Mouse (Mus musculus): ENCODE data around the gene Lypd1. TPM values are rescaled to one million over a fixed set of nuclear protein-coding genes. Genes with fewer than 3 reads are reported as not detected.
A peak's percentile ranks its signal among the peaks of the same experiment; 100 is the strongest.

Lypd1 gene
- 0.20 and 0.51 TPM in 2 replicates for polyA plus RNA-seq (2015; fragmentation: Nextera tagmentation; extraction: Ambion mirVana)

GRCm38 (mm10) chr1:125912601-125913600, at the start of gene Lypd1:
Gene Lypd1 (minus strand): TSS chr1:125913101.
- no peaks in the 10 kb centered on the region for H3K4me1 ChIP-seq (ENCODE audit: insufficient read depth, low read depth, low read length)
- WGBS, result 14% methylated on average over 30 of the region's 30 CpGs
- no peak within 1 kb of the TSS for H3K9ac ChIP-seq (replicated peaks; ENCODE audit: low read depth)
- H3K4me3 ChIP-seq (ENCODE audit: low read depth, low read length), result peak within 1 kb of the TSS; percentile 37
- DNase-seq (ENCODE audit: low spot score), result no peak
- H3K4me2 ChIP-seq (replicated peaks; ENCODE audit: low read depth, low read length), result peak within 1 kb of the TSS; percentile 74
- H3K36me3 ChIP-seq (ENCODE audit: insufficient read depth, low read length), result no peaks in the 10 kb centered on the region; the same call in 1 of the 2 replicates
- 0 out of 2 replicates have a peak, but pooled peaks cover 11% of the 10 kb centered on the region for H3K27me3 ChIP-seq (replicated peaks; ENCODE audit: insufficient read depth, low read length)
- TF ChIP-seq CTCF (IDR thresholded peaks at IDR 0.05) (no peak), EP300 (IDR thresholded peaks at IDR 0.05) (no peak)
- peak; percentile 16; the same call in 1 of the 2 replicates for ATAC-seq
- no peaks in the 10 kb centered on the region for H3K9me3 ChIP-seq (ENCODE audit: low read length)
- H3K27ac ChIP-seq (ENCODE audit: low read length), result no peak within 1 kb of the TSS

GRCm38 (mm10) chr1:125951026-125951425, 38.1 kb upstream of the Lypd1 start:
- DNase-seq (ENCODE audit: low spot score), result no peak
- Histone ChIP-seq H3K9me3 (ENCODE audit: low read length) (no peaks in the 10 kb centered on the region), H3K4me1 (ENCODE audit: insufficient read depth, low read depth, low read length) (no peaks in the 10 kb centered on the region), H3K9ac (replicated peaks; ENCODE audit: low read depth) (no peak overlapping the region), H3K27ac (ENCODE audit: low read length) (no peak overlapping the region), H3K4me3 (ENCODE audit: low read depth, low read length) (no peak overlapping the region), H3K27me3 (replicated peaks; ENCODE audit: insufficient read depth, low read length) (no peaks in the 10 kb centered on the region), H3K36me3 (ENCODE audit: insufficient read depth, low read length) (no peaks in the 10 kb centered on the region), H3K4me2 (replicated peaks; ENCODE audit: low read depth, low read length) (no peak overlapping the region)
- ATAC-seq, result no peak
- WGBS, result 79% methylated on average over 3 of the region's 3 CpGs
- TF ChIP-seq EP300 (IDR thresholded peaks at IDR 0.05) (no peak), CTCF (IDR thresholded peaks at IDR 0.05) (no peak)

- H3K27me3 ChIP-seq (replicated peaks; ENCODE audit: insufficient read depth, low read length), result no peaks in the 10 kb centered on the region
- ATAC-seq (peak; percentile 38; the same call in 1 of the 2 replicates), DNase-seq (ENCODE audit: low spot score) (peak; percentile 49)
- 60% methylated on average over 6 of the region's 6 CpGs for WGBS
- no peak overlapping the region for H3K27ac ChIP-seq (ENCODE audit: low read length)
- H3K9ac ChIP-seq (replicated peaks; ENCODE audit: low read depth), result no peak overlapping the region
- no peaks in the 10 kb centered on the region for H3K4me1 ChIP-seq (ENCODE audit: insufficient read depth, low read depth, low read length)
- H3K36me3 ChIP-seq (ENCODE audit: insufficient read depth, low read length), result no peaks in the 10 kb centered on the region
- TF ChIP-seq EP300 (IDR thresholded peaks at IDR 0.05) (no peak), CTCF (IDR thresholded peaks at IDR 0.05) (no peak)
- H3K9me3 ChIP-seq (ENCODE audit: low read length), result no peaks in the 10 kb centered on the region
- H3K4me3 ChIP-seq (ENCODE audit: low read depth, low read length), result no peak overlapping the region
- H3K4me2 ChIP-seq (replicated peaks; ENCODE audit: low read depth, low read length), result no peak overlapping the region
Measured at GRCm38 (mm10) chr1:125949076-125949475, 36.2 kb upstream of the Lypd1 start.

- DNase-seq (ENCODE audit: low spot score), result no peak
- WGBS, result 21% methylated on average over 9 of the region's 9 CpGs
Measured at GRCm38 (mm10) chr1:125945136-125945535, 32.2 kb upstream of the Lypd1 start.

GRCm38 (mm10) chr1:125943305-125943704, 30.4 kb upstream of the Lypd1 start:
- no peak for ATAC-seq
- Histone ChIP-seq H3K9ac (replicated peaks; ENCODE audit: low read depth) (no peak overlapping the region), H3K4me1 (ENCODE audit: insufficient read depth, low read depth, low read length) (no peaks in the 10 kb centered on the region), H3K27ac (ENCODE audit: low read length) (no peak overlapping the region), H3K4me3 (ENCODE audit: low read depth, low read length) (no peak overlapping the region), H3K36me3 (ENCODE audit: insufficient read depth, low read length) (0 out of 2 replicates have a peak, but pooled peaks cover 5% of the 10 kb centered on the region), H3K9me3 (ENCODE audit: low read length) (no peaks in the 10 kb centered on the region), H3K27me3 (replicated peaks; ENCODE audit: insufficient read depth, low read length) (no peaks in the 10 kb centered on the region), H3K4me2 (replicated peaks; ENCODE audit: low read depth, low read length) (no peak overlapping the region)
- TF ChIP-seq CTCF (IDR thresholded peaks at IDR 0.05) (no peak), EP300 (IDR thresholded peaks at IDR 0.05) (no peak)
- 80% methylated on average over 1 of the region's 1 CpGs for WGBS
- no peak for DNase-seq (ENCODE audit: low spot score)

More at GRCm38 (mm10) chr1:125945136-125945535, 32.2 kb upstream of the Lypd1 start:
- Histone ChIP-seq H3K36me3 (ENCODE audit: insufficient read depth, low read length) (no peaks in the 10 kb centered on the region), H3K4me2 (replicated peaks; ENCODE audit: low read depth, low read length) (no peak overlapping the region), H3K9me3 (ENCODE audit: low read length) (no peaks in the 10 kb centered on the region), H3K27ac (ENCODE audit: low read length) (no peak overlapping the region), H3K4me1 (ENCODE audit: insufficient read depth, low read depth, low read length) (no peaks in the 10 kb centered on the region), H3K4me3 (ENCODE audit: low read depth, low read length) (no peak overlapping the region), H3K9ac (replicated peaks; ENCODE audit: low read depth) (no peak overlapping the region), H3K27me3 (replicated peaks; ENCODE audit: insufficient read depth, low read length) (no peaks in the 10 kb centered on the region)
- ATAC-seq, result 0 out of 2 replicates have a peak, but pooled peaks have one; percentile 12
- TF ChIP-seq CTCF (IDR thresholded peaks at IDR 0.05), result no peak
- TF ChIP-seq EP300 (IDR thresholded peaks at IDR 0.05), result no peak

GRCm38 (mm10) chr1:125925486-125925885, 12.6 kb upstream of the Lypd1 start:
- H3K9ac ChIP-seq (replicated peaks; ENCODE audit: low read depth), result no peak overlapping the region
- no peak overlapping the region for H3K4me2 ChIP-seq (replicated peaks; ENCODE audit: low read depth, low read length)
- H3K4me1 ChIP-seq (ENCODE audit: insufficient read depth, low read depth, low read length), result no peaks in the 10 kb centered on the region
- H3K4me3 ChIP-seq (ENCODE audit: low read depth, low read length), result no peak overlapping the region
- H3K27me3 ChIP-seq (replicated peaks; ENCODE audit: insufficient read depth, low read length), result no peaks in the 10 kb centered on the region
- no peak for ATAC-seq
- no peak overlapping the region for H3K27ac ChIP-seq (ENCODE audit: low read length)
- 91% methylated on average over 10 of the region's 10 CpGs for WGBS
- H3K9me3 ChIP-seq (ENCODE audit: low read length), result no peaks in the 10 kb centered on the region
- TF ChIP-seq CTCF (IDR thresholded peaks at IDR 0.05) (no peak), EP300 (IDR thresholded peaks at IDR 0.05) (no peak)
- no peak for DNase-seq (ENCODE audit: low spot score)
- 0 out of 2 replicates have a peak, but pooled peaks cover 7% of the 10 kb centered on the region for H3K36me3 ChIP-seq (ENCODE audit: insufficient read depth, low read length)
